In genomic region chr11:115164976-115165374, GRCm38 (mm10) we compare ENCODE assay signal across 8 mouse cellular contexts. TPM values are rescaled to one million over a fixed set of nuclear protein-coding genes. Genes with fewer than 3 reads are reported as not detected.
DNase-seq lines count a peak whose midpoint lies in the region; ATAC-seq and TF ChIP-seq lines count a peak whose summit lies in the region.

No protein-coding gene starts in this region.

- DNase-seq in heart, adult 2 months: no peak
- DNase-seq in heart, adult 8-10 months (ENCODE audit: low spot score): no peak
- DNase-seq in MN1 (ENCODE audit: low spot score): peak; percentile 62
- peak; percentile 37 for DNase-seq in embryo, embryonic 9.5 days (ENCODE audit: extremely low spot score)
- DNase-seq in liver, adult 2 months (ENCODE audit: extremely low read depth, low read depth, low spot score): peak; percentile 100
- DNase-seq in naive thymus-derived CD4-positive, alpha-beta T cell, adult 2 months (ENCODE audit: low read depth): peak; percentile 22
- no peak for DNase-seq in right cerebral cortex, postnatal 25 days

- H3K4me2 ChIP-seq in hindbrain, embryonic 15.5 days: peak overlapping the region; percentile 54

- H3K4me3 ChIP-seq in heart, adult 2 months: peak overlapping the region; percentile 87; the same call in 1 of the 2 replicates
- peak overlapping the region; percentile 49 for H3K4me3 ChIP-seq in hindbrain, embryonic 15.5 days
- peak overlapping the region; percentile 92 for H3K4me3 ChIP-seq in liver, adult 2 months (ENCODE audit: insufficient read depth, low read depth, low read length)

- 0 out of 2 replicates have a peak, but pooled peaks have one; percentile 10 for ATAC-seq in hindbrain, embryonic 15.5 days (ENCODE audit: low FRiP score, low read depth)

- H3K9ac ChIP-seq in heart, adult 2 months (ENCODE audit: low read depth, low read length): peak overlapping the region; percentile 7; the same call in 1 of the 2 replicates
- H3K9ac ChIP-seq in hindbrain, embryonic 15.5 days: peak overlapping the region; percentile 49; the same call in 1 of the 2 replicates
- peak overlapping the region; percentile 97 for H3K9ac ChIP-seq in liver, adult 2 months (ENCODE audit: low read depth, low read length)

- 12% methylated on average over 9 of the region's 9 CpGs for WGBS in heart, adult 2 months
- 1% methylated on average over 9 of the region's 9 CpGs for WGBS in hindbrain, embryonic 15.5 days
- WGBS in liver, adult 2 months: under 1% methylated on average over 9 of the region's 9 CpGs

- no peaks in the 10 kb centered on the region for H3K36me3 ChIP-seq in heart, adult 2 months (ENCODE audit: control insufficient read depth, insufficient read depth, low read length)
- H3K36me3 ChIP-seq in hindbrain, embryonic 15.5 days: no peaks in the 10 kb centered on the region
- H3K36me3 ChIP-seq in liver, adult 2 months (ENCODE audit: control insufficient read depth, insufficient read depth, low read length): peaks cover 2% of the 10 kb centered on the region; the same call in 1 of the 2 replicates

- H3K4me1 ChIP-seq in heart, adult 2 months (ENCODE audit: control insufficient read depth, insufficient read depth, low read length): peaks cover 4% of the 10 kb centered on the region
- peaks cover 28% of the 10 kb centered on the region for H3K4me1 ChIP-seq in hindbrain, embryonic 15.5 days (replicated peaks)
- peaks cover 40% of the 10 kb centered on the region for H3K4me1 ChIP-seq in liver, adult 2 months (ENCODE audit: control insufficient read depth, insufficient read depth, low read length)

- no peak for TF ChIP-seq CTCF in heart, adult 2 months (IDR thresholded peaks at IDR 0.05)
- no peak for TF ChIP-seq CTCF in liver, adult 2 months (IDR thresholded peaks at IDR 0.05; ENCODE audit: low read depth, low read length)

- intact Hi-C loops in heart, adult 2 months (cut with DNase I): no loop called here

- no peak for TF ChIP-seq EP300 in heart, adult 2 months (IDR thresholded peaks at IDR 0.05; ENCODE audit: insufficient read depth, low read depth, low read length)

- no peaks in the 10 kb centered on the region for H3K79me2 ChIP-seq in heart, adult 2 months (replicated peaks; ENCODE audit: control insufficient read depth, insufficient read depth, low read length)
- peaks cover 44% of the 10 kb centered on the region for H3K79me2 ChIP-seq in liver, adult 2 months (ENCODE audit: control insufficient read depth, insufficient read depth, low read length)

- no peak for TF ChIP-seq POLR2A in heart, adult 2 months (IDR thresholded peaks at IDR 0.05; ENCODE audit: insufficient read depth, low read depth, low read length)
- peak; percentile 73 for TF ChIP-seq POLR2A in liver, adult 2 months (IDR thresholded peaks at IDR 0.05; ENCODE audit: extremely low read depth, insufficient read depth, low read length)

- H3K9me3 ChIP-seq in hindbrain, embryonic 15.5 days: no peaks in the 10 kb centered on the region

- no peaks in the 10 kb centered on the region for H3K27me3 ChIP-seq in heart, adult 2 months (ENCODE audit: control insufficient read depth, insufficient read depth, low read length)
- H3K27me3 ChIP-seq in hindbrain, embryonic 15.5 days: peaks cover 34% of the 10 kb centered on the region
- no peaks in the 10 kb centered on the region for H3K27me3 ChIP-seq in liver, adult 2 months (ENCODE audit: control insufficient read depth, insufficient read depth, low read length)

- H3K27ac ChIP-seq in heart, adult 2 months: no peak overlapping the region
- peak overlapping the region; percentile 40; the same call in 1 of the 2 replicates for H3K27ac ChIP-seq in hindbrain, embryonic 15.5 days (replicated peaks)
- H3K27ac ChIP-seq in liver, adult 2 months (replicated peaks; ENCODE audit: insufficient read depth, low read depth, low read length): peak overlapping the region; percentile 95

RNA-seq across cellular contexts. Expression of gene Slc9a3r1, which starts 1.8 kb away (rescaled TPM):
- 10 to 100 TPM in 1 of 2 experiments, 1 to 10 TPM in 1; 8.1 to 10.1 TPM for total RNA-seq in heart, adult 2 months (2021)
- polyA plus RNA-seq in heart, adult 2 months (2012; rRNA removed): 8.9 and 9.7 TPM in 2 replicates
- 1 to 10 TPM; 7.3 to 8.5 (median 8.5) TPM for total RNA-seq in heart, adult 8-10 months (2022)
- polyA plus RNA-seq in hindbrain, embryonic 15.5 days (2015; fragmentation: Nextera tagmentation; extraction: Ambion mirVana): 68.7 and 70.2 TPM in 2 replicates
- 113 and 117 TPM in 2 replicates for total RNA-seq in liver, adult 2 months (2014; rRNA removed)
- polyA plus RNA-seq in liver, adult 2 months (2012; rRNA removed): 130 and 177 TPM in 2 replicates

RNA-seq across cellular contexts. Expression of gene Tmem104, which starts 22.3 kb away (rescaled TPM):
- total RNA-seq in heart, adult 2 months (2021): 10 to 100 TPM in 1 of 2 experiments, 1 to 10 TPM in 1; 8.8 to 11.6 TPM
- 8.6 and 9.9 TPM in 2 replicates for polyA plus RNA-seq in heart, adult 2 months (2012; rRNA removed)
- total RNA-seq in heart, adult 8-10 months (2022): 10 to 100 TPM in 1 of 4 experiments, 1 to 10 TPM in 3; 8.7 to 10.9 (median 9.1) TPM
- 15.1 and 17.5 TPM in 2 replicates for polyA plus RNA-seq in hindbrain, embryonic 15.5 days (2015; fragmentation: Nextera tagmentation; extraction: Ambion mirVana)
- 5.3 and 8.1 TPM in 2 replicates for total RNA-seq in liver, adult 2 months (2014; rRNA removed)
- polyA plus RNA-seq in liver, adult 2 months (2012; rRNA removed): 8.7 and 9.1 TPM in 2 replicates

RNA-seq across cellular contexts. Expression of gene Nat9, which starts 22.7 kb away (rescaled TPM):
- 10 to 100 TPM; 18.5 to 23.6 TPM for total RNA-seq in heart, adult 2 months (2021)
- polyA plus RNA-seq in heart, adult 2 months (2012; rRNA removed): 20.2 and 31.5 TPM in 2 replicates
- total RNA-seq in heart, adult 8-10 months (2022): 10 to 100 TPM; 25.0 to 34.9 (median 25.9) TPM
- polyA plus RNA-seq in hindbrain, embryonic 15.5 days (2015; fragmentation: Nextera tagmentation; extraction: Ambion mirVana): 19.1 and 20.4 TPM in 2 replicates
- total RNA-seq in liver, adult 2 months (2014; rRNA removed): 42.7 and 43.7 TPM in 2 replicates
- 28.7 and 35.2 TPM in 2 replicates for polyA plus RNA-seq in liver, adult 2 months (2012; rRNA removed)

RNA-seq across cellular contexts. Expression of gene Cd300lf, which starts 31.2 kb away (rescaled TPM):
- under 1 TPM; 0.11 to 0.60 TPM for total RNA-seq in heart, adult 2 months (2021)
- 0.38 and 1.00 TPM in 2 replicates for polyA plus RNA-seq in heart, adult 2 months (2012; rRNA removed)
- under 1 TPM in 3 of 4 experiments, not detected in 1; 0.13 to 0.89 (median 0.22) TPM for total RNA-seq in heart, adult 8-10 months (2022)
- polyA plus RNA-seq in hindbrain, embryonic 15.5 days (2015; fragmentation: Nextera tagmentation; extraction: Ambion mirVana): 0.17 and 0.34 TPM in 2 replicates
- total RNA-seq in liver, adult 2 months (2014; rRNA removed): 1.2 and 1.5 TPM in 2 replicates
- 0.54 and 1.1 TPM in 2 replicates for polyA plus RNA-seq in liver, adult 2 months (2012; rRNA removed)

Comparison
In these comparisons a context has a peak if more than half of its experiments do, and no peak if none do; other contexts are left out.
1. DNase-seq: peak in MN1 (single experiment), embryo, embryonic 9.5 days (single experiment), liver, adult 2 months (single experiment) and naive thymus-derived CD4-positive, alpha-beta T cell, adult 2 months (single experiment); none in heart, adult 2 months (0 of 2), heart, adult 8-10 months (single experiment) and right cerebral cortex, postnatal 25 days (single experiment).
2. H3K9ac ChIP-seq: peak in every context shown above with its lines; median percentile 97 in liver, adult 2 months; 49 in hindbrain, embryonic 15.5 days; 7 in heart, adult 2 months.
3. RNA of gene Slc9a3r1, which starts 1.8 kb away (total RNA-seq): 113 to 117 TPM in liver, adult 2 months; 8.1 to 10.1 TPM in heart, adult 2 months and 7.3 to 8.5 TPM in heart, adult 8-10 months; every median in the first group is over 10 times any median in the second.
4. Peak in every context shown above with its lines, with median percentiles within 50 percentile points of each other: H3K4me3 ChIP-seq.